Mouse (Mus musculus): ENCODE measurements around the gene Lemd2.

GRCm38 (mm10) chr17:27153773-27154193, 50.5 kb downstream of the Lemd2 start:
- TF ChIP-seq POLR2A (IDR thresholded peaks at IDR 0.05; ENCODE audit: insufficient read length, low read depth) (no peak), E2F4 (IDR thresholded peaks at IDR 0.05; ENCODE audit: insufficient read depth) (no peak), TCF12 (IDR thresholded peaks at IDR 0.05; ENCODE audit: insufficient read depth, poor library complexity, severe bottlenecking) (no peak), REST (IDR thresholded peaks at IDR 0.05; ENCODE audit: insufficient read depth, insufficient read length) (no peak), TCF3 (IDR thresholded peaks at IDR 0.05; ENCODE audit: insufficient read length, low read depth) (no peak), USF1 (IDR thresholded peaks at IDR 0.05; ENCODE audit: low read depth) (no peak)
